Mouse (Mus musculus) limb, embryonic 14.5 days (tissue): ENCODE results near the gene Mypop. TPM values are rescaled to one million over a fixed set of nuclear protein-coding genes. Genes with fewer than 3 reads are reported as not detected.

Experiments
- ATAC-seq: fragments of 200-750 bp; cut with Nextera tagmentation; 2 replicates; pipeline ENCODE4 v1.8.0; 2017; ENCODE audit warnings: low read depth, moderate number of reproducible peaks, moderate TSS enrichment; ENCODE audit not compliant: low FRiP score
- DNase-seq: peaks from one replicate; pipeline ENCODE4 v3.0.0-alpha.2; 2015; ENCODE audit warnings: low spot score
- H3K27ac ChIP-seq: fragments of 300-500 bp; sonication (generic); replicated peaks from 2 replicates; pipeline ENCODE4 v1.5.1; 2014; ENCODE audit warnings: low read depth, mild to moderate bottlenecking, low read length, moderate library complexity, mixed read lengths
- H3K27me3 ChIP-seq: fragments of 300-500 bp; sonication (generic); 2 replicates; pipeline ENCODE4 v1.6.1; 2014; ENCODE audit warnings: low read length, mixed read lengths; ENCODE audit not compliant: control insufficient read depth, insufficient read depth
- H3K36me3 ChIP-seq: fragments of 300-500 bp; sonication (generic); 2 replicates; pipeline ENCODE4 v1.6.1; 2014; ENCODE audit warnings: mild to moderate bottlenecking, low read length, moderate library complexity, mixed read lengths; ENCODE audit not compliant: control insufficient read depth, insufficient read depth
- H3K4me1 ChIP-seq: fragments of 300-500 bp; sonication (generic); 2 replicates; pipeline ENCODE4 v1.6.1; 2014; ENCODE audit warnings: antibody characterized with exemption, low read length, mixed read lengths; ENCODE audit not compliant: control insufficient read depth, insufficient read depth
- H3K4me2 ChIP-seq: fragments of 300-500 bp; sonication (generic); replicated peaks from 2 replicates; pipeline ENCODE4 v1.6.1; 2014; ENCODE audit warnings: low read depth, mild to moderate bottlenecking, low read length, moderate library complexity; ENCODE audit not compliant: severe bottlenecking
- H3K4me3 ChIP-seq: fragments of 300-500 bp; sonication (generic); replicated peaks from 2 replicates; pipeline ENCODE4 v1.5.1; 2014; ENCODE audit warnings: low read length
- H3K9ac ChIP-seq: fragments of 300-500 bp; sonication (generic); 2 replicates; pipeline ENCODE4 v1.6.1; 2014; ENCODE audit warnings: mild to moderate bottlenecking, low read depth, low read length, moderate library complexity; ENCODE audit not compliant: severe bottlenecking
- H3K9me3 ChIP-seq: fragments of 300-500 bp; sonication (generic); 2 replicates; pipeline ENCODE4 v1.6.1; 2016; ENCODE audit warnings: low read length; ENCODE audit not compliant: control insufficient read depth
- POLR2A ChIP-seq: fragments of 200-500 bp; IDR thresholded peaks from 2 replicates; pipeline ENCODE4 v1.8.0; 2012; ENCODE audit warnings: inconsistent platforms, mild to moderate bottlenecking, moderate library complexity, borderline replicate concordance; ENCODE audit not compliant: insufficient read depth, insufficient read length; ENCODE audit errors: extremely low read depth
- WGBS: fragments of 180-500 bp; shearing (Covaris S2); extraction: QIAGEN DNeasy Blood & Tissue Kit; methylation state at CpG from one replicate; pipeline ENCODE4 v1.1.7; 2014; 5-methylcytosine and 5-hydroxymethylcytosine counted together
- polyA plus RNA-seq, 2 experiments: library from polyadenylated mRNA; depleted of rRNA in 1 of 2; stranded (reverse) in 1 of 2; unstranded in 1 of 2; fragments of >200 nt; fragmentation: Nextera tagmentation in 1 of 2; extraction: Ambion mirVana in 1 of 2; gene quantifications; 2 replicates each; pipeline versions ENCODE4 v1.2.1 to v1.2.3; 2012 to 2014

Gene Mypop
- polyA plus RNA-seq, 2 experiments, result 5.7 to 13.6 TPM

GRCm38 (mm10) chr7:19012025-19012621 is 21.1 kb downstream of the Mypop start:
- H3K27ac ChIP-seq, result peak overlapping the region; percentile 68
- no peak for DNase-seq
- ATAC-seq, result peak; percentile 48

GRCm38 (mm10) chr7:19012882-19013281 is 21.8 kb downstream of the Mypop start:
- no peak overlapping the region for H3K9ac ChIP-seq
- peak overlapping the region; percentile 47; the same call in 1 of the 2 replicates for H3K4me2 ChIP-seq
- no peaks in the 10 kb centered on the region for H3K27me3 ChIP-seq
- DNase-seq (no peak), ATAC-seq (no peak)
- WGBS, result 36% methylated on average over 2 of the region's 2 CpGs
- no peak for TF ChIP-seq POLR2A
- H3K27ac ChIP-seq, result peak overlapping the region; percentile 68; the same call in 1 of the 2 replicates
- peaks cover 13% of the 10 kb centered on the region for H3K4me1 ChIP-seq
- H3K4me3 ChIP-seq, result peak overlapping the region; percentile 32; the same call in 1 of the 2 replicates
- no peaks in the 10 kb centered on the region for H3K9me3 ChIP-seq
- peaks cover 2% of the 10 kb centered on the region for H3K36me3 ChIP-seq

More at GRCm38 (mm10) chr7:19012025-19012621, 21.1 kb downstream of the Mypop start:
- Histone ChIP-seq H3K9ac (peak overlapping the region; percentile 60), H3K4me3 (peak overlapping the region; percentile 32), H3K9me3 (no peaks in the 10 kb centered on the region), H3K4me2 (peak overlapping the region; percentile 47), H3K27me3 (no peaks in the 10 kb centered on the region), H3K36me3 (peaks cover 9% of the 10 kb centered on the region), H3K4me1 (peaks cover 18% of the 10 kb centered on the region)
- no peak for TF ChIP-seq POLR2A
- 4% methylated on average over 27 of the region's 31 CpGs for WGBS

GRCm38 (mm10) chr7:19014452-19014851 is 23.4 kb downstream of the Mypop start:
- Histone ChIP-seq H3K27me3 (no peaks in the 10 kb centered on the region), H3K4me1 (peaks cover 13% of the 10 kb centered on the region), H3K4me2 (no peak overlapping the region), H3K36me3 (no peaks in the 10 kb centered on the region), H3K4me3 (no peak overlapping the region), H3K27ac (no peak overlapping the region), H3K9me3 (no peaks in the 10 kb centered on the region), H3K9ac (no peak overlapping the region)
- DNase-seq (no peak), ATAC-seq (no peak)
- no peak for TF ChIP-seq POLR2A
- 62% methylated on average over 13 of the region's 15 CpGs for WGBS

- Histone ChIP-seq H3K27ac (no peak overlapping the region), H3K27me3 (peaks cover 3% of the 10 kb centered on the region), H3K4me1 (peaks cover 13% of the 10 kb centered on the region), H3K9me3 (no peaks in the 10 kb centered on the region), H3K4me3 (no peak overlapping the region), H3K36me3 (no peaks in the 10 kb centered on the region), H3K4me2 (no peak overlapping the region), H3K9ac (no peak overlapping the region)
- DNase-seq (no peak), ATAC-seq (no peak)
- WGBS, result 82% methylated on average over 4 of the region's 4 CpGs
- no peak for TF ChIP-seq POLR2A
These were observed 25.0 kb downstream of the Mypop start for GRCm38 (mm10) chr7:19016042-19016441.

GRCm38 (mm10) chr7:19017909-19018308 is 26.9 kb downstream of the Mypop start:
- Histone ChIP-seq H3K4me2 (no peak overlapping the region), H3K27ac (no peak overlapping the region), H3K4me3 (no peak overlapping the region), H3K4me1 (no peaks in the 10 kb centered on the region; the same call in 1 of the 2 replicates), H3K27me3 (peaks cover 21% of the 10 kb centered on the region), H3K9me3 (no peaks in the 10 kb centered on the region), H3K36me3 (no peaks in the 10 kb centered on the region), H3K9ac (no peak overlapping the region)
- DNase-seq (no peak), ATAC-seq (no peak)
- WGBS, result 84% methylated on average over 7 of the region's 7 CpGs
- no peak for TF ChIP-seq POLR2A
